Mouse (Mus musculus): ENCODE results near the gene Hist1h4d.
"Not testable (repeated sequence)": the region's sequence is repeated elsewhere in the genome, so short reads cannot be mapped to it uniquely, and the experiment has no call there.

DNA sequence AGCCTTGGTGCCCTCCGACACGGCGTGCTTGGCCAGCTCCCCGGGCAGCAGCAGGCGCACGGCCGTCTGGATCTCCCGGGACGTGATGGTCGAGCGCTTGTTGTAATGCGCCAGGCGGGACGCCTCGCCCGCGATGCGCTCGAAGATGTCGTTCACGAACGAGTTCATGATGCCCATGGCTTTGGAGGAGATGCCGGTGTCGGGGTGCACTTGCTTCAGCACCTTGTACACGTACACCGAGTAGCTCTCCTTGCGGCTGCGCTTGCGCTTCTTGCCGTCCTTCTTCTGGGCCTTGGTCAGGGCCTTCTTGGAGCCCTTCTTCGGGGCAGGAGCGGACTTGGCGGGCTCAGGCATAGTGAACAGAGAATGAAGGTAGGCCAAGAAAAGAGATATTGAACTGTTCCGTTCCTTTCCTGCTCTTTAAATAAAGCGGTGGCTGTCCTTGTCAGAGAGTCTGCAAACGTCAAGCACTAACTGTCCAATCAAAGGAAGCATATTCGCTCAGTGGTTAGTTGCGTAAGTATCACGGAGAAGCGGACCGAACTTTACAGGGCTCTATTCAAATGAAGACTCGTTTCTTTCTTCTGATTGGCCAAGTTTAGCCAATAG, 38.3 kb upstream of the Hist1h4d start, which contains the start of gene Hist1h2bh:
- not testable (repeated sequence) for TF ChIP-seq CTCF (IDR thresholded peaks at IDR 0.05); EP300 (IDR thresholded peaks at IDR 0.05; ENCODE audit: insufficient read depth, low read depth, low read length)
- peak; percentile 65 for TF ChIP-seq POLR2A (IDR thresholded peaks at IDR 0.05; ENCODE audit: insufficient read depth, low read depth, low read length)

All from heart, adult 2 months (tissue).